Mouse (Mus musculus): ENCODE measurements around the gene Mzf1.

DNA sequence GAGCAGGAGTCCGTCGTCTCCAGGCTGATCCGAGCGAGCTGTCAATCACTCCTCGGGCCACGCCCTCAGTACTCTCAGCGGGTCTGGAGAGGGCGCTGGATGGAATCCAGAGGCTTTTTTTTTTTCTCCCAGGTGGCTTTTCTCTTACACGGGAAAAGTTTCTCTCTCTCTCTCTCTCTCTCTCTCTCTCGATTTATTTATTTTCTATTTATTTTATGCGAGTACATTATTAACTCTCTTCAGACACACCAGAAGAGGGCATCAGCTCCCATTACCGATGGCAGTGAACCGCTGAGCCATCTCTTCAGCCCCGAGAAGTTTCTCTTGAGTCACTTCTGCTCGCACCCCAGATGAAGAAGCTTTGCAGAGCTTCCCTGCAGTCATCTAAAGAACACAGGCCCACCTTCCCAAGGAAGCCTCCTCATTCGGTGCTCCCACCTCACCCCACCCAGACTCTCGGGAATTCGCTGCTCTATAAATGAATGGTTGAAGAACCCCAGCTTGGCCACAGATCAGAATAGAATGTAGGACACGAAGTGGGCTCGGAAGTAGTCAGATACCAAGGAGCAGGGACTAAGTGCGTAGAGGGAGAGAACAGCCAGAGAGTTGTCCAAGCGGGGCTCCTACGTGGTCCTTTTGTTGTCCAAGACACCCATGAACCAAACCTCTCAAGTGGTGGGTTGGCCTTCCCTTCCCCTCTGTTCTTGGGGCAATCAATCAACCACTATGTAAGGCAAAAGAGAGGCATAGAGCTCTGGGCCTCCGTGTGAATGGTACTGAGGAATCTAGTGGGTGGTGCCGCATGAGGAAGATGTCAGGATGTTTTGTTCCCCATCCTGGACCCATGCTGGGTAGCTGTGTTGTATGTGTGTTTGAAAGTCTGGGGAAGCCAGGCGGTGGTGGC lies 44.3 kb downstream of the Mzf1 start, which contains the start of gene Zbtb45:
- TF ChIP-seq CTCF (IDR thresholded peaks at IDR 0.05) (no peak), EP300 (IDR thresholded peaks at IDR 0.05) (no peak)
